Mouse (Mus musculus) fibroblast of lung, adult 2 months (primary cell): ENCODE data around the gene Clstn1.

Experiments
- DNase-seq: peaks from one replicate; pipeline ENCODE4 v3.0.0-alpha.2; 2011; ENCODE audit warnings: low read depth

The Clstn1 gene

DNA sequence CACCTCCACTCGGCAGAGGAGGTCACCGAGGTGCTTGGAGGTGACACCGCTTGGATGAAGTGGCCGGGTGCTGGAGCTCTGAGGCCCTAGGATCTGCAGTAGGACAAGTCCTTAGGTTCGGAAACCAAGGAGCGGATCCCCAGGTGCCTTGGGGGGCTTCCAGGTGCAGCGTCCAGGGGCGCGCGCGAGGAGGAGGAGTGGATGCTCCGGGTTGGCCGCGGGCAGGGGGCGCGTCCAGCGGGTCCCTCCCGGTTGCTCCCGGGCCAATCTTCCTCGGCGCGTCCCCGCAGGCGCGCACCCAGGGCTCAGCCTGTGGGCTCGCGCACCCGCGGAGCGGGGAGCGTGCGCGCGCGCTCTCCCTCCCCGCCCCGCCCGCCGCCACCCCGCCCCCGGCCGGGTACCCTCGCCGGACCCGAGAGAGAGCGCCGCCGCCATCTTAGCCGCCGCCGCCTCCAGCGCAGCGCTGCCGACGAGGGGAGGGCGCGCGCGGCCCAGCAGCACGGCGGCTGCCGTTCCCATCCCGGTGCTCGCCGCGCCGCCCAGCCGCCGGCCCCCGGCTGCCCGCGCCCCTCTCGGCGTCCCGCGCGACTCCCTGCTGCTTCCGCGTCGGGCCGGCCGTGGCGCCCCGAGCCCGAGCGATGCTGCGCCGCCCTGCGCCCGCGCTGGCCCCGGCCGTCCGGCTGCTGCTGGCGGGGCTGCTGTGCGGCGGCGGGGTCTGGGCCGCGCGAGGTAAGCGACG is at the start of gene Clstn1:
Gene Clstn1 (plus strand): TSS at position 425 of the 739 bp plus-strand sequence.
- no peak for DNase-seq

- DNase-seq: no peak
These were observed 46.8 kb upstream of the Clstn1 start for GRCm38 (mm10) chr4:149539441-149539840.

- DNase-seq: no peak
These were observed 44.3 kb upstream of the Clstn1 start for GRCm38 (mm10) chr4:149541935-149542334.

DNA sequence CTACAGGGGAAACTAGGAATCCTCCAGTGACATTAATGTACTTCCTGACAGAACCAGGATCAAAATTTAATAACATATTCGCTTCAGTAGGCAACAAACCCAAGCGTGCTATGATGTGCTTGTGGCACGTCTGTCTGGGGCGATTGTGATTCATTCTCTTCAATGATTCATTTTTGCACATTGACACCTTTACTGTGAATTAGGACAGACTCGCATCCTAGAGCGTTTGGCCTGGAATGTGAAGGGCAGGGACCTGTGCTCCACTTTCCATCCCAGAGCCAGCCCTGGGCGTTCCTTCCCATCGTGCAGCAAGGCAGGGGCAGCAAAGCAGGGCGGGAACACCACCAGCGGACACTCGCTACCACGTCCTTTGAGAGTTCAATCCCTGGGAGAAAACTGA is 43.8 kb upstream of the Clstn1 start:
- DNase-seq: no peak

DNA sequence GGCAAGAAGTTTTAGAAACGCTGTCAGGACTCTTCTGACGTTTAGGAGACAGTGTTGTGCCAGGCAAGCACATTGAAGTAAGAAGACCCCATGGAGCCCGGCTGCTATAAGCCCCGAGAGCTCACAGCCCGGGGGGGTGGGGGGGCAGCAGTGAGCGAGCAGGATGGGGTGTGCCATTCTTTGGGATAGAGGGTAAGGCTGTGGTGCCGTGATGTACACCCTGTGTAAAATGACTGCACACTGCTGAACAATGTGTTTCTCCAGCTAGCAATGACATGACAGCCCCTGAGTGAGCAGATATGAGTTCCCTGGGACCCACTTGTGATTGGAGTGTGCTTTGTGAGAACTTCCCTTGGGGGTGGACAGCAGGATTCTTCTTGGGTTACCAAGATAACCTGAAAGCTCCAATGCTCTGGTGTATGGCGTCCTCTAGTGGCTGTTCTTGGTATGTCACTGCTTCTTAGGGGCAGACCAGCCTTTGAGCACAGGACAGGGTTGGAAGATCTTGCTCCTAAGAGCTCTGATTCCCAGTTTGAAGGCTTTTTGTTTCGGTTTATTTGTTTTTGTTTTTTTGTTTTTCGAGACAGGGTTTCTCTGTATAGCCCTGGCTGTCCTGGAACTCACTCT is 43.2 kb upstream of the Clstn1 start:
- DNase-seq: peak; percentile 63

- no peak for DNase-seq
These were observed 41.4 kb upstream of the Clstn1 start for GRCm38 (mm10) chr4:149544892-149545291.

DNA sequence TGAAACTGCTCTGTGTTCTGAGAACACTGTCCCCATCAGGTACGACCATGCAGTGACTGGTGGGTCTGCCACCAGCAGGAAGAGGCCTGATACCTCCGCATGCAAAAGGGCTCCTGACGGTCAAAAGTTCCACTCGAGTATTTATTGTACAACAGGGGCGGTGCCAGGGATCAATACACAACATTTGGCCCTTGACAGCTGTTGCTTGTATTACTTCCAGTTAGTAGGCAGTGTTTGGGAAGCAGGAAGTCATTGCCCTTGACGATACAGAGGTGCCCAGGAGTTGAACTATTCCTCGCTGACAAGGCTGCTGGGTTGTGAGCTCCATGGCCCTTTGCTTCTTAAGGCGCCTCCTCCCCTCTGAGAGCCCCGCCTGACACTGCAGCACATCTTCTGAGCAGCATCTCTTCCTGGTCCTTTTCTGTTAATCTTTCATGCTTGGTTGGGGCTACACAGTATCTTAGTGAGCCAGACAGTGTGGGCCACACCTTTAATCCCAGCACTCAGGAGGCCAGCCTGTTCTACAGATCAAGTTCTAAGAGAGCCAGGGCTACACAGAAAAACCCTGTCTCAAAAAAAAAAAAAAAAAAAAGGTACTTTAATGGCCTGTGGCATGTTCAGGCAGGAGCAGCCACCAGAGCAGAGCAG is 39.3 kb upstream of the Clstn1 start:
- no peak for DNase-seq

DNA sequence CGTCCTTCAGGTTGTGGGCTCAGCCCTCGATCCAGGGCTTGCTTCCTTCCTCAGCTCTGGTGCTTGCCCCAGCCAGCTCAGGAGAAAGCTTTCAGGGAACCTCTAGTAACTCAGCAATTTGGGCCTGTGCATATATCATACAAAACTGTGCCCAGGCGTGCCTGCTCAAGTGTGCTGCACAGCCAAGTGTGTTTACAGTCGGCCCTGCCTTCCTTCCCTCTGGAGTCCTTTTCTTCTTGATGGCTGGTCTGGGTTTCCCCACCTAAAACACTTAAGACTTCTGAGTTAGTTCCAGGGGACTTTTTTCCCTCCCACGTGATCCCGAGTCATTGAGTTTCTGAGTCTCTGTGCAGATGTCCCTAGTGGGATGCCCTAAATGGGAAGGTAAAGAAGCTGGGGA is 38.7 kb upstream of the Clstn1 start:
- DNase-seq: no peak

DNA sequence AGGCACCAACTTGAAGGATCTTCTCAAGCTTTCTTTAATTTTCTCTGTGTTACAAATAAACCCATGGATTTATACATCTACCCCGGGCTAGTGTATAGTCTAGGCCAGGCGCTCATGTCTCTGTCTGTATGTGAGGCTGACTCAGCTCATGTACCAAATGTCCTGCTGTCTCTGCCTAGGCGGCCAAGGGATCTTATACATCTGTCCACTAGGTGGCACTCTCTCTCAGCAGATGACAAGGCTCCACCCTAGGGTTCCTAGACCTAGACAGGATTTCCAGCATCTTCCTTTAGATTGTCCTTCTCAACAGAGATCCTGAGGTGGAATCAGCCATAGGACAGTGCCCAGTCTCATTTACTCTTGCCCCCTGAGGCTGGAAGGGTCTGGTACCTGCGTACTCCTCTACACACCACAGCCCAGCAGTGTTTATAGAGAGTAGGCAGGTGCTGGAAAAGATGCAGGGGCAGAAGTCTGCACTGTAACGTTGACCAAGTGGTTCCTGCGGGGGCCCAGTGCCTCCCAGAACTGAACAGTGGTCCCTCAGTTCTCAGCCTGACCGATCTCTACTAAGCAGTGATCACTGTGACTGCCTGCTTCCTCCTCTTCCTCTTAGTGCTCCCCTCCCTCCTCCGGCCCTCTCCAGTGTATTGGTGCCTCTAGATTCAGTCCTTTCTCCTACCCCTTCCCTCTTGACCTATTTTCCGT is 36.9 kb upstream of the Clstn1 start:
- peak; percentile 42 for DNase-seq

GRCm38 (mm10) chr4:149550866-149551265 is 35.4 kb upstream of the Clstn1 start:
- DNase-seq: no peak

GRCm38 (mm10) chr4:149551696-149552095 is 34.6 kb upstream of the Clstn1 start:
- DNase-seq: no peak

- no peak for DNase-seq
These were observed 32.4 kb upstream of the Clstn1 start for GRCm38 (mm10) chr4:149553834-149554233.

DNA sequence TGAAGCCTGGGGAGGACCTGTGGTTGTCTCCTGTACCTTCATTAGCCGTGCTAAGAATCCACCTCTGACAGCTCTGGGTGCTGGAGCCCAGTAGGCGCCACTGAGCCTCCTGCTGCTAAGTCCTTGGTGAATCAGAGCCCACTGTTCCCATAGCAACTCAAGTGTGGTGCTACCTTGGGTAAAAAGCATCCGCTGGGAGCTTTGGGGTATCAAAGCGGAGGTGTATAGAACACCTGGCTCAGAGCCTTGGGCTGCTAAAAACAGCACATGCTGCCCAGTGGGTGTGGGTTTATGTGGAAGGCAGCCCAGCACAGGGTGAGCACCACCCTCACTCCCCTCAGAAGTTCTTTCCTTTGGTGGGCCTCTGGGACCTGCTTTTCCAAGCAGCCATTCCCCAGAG is 30.2 kb upstream of the Clstn1 start:
- DNase-seq: no peak

- DNase-seq: no peak
These were observed 28.4 kb upstream of the Clstn1 start for GRCm38 (mm10) chr4:149557905-149558304.

- no peak for DNase-seq
These were observed 27.9 kb upstream of the Clstn1 start for GRCm38 (mm10) chr4:149558389-149558788.

- DNase-seq: no peak
These were observed 24.9 kb upstream of the Clstn1 start for GRCm38 (mm10) chr4:149561392-149561791.

DNA sequence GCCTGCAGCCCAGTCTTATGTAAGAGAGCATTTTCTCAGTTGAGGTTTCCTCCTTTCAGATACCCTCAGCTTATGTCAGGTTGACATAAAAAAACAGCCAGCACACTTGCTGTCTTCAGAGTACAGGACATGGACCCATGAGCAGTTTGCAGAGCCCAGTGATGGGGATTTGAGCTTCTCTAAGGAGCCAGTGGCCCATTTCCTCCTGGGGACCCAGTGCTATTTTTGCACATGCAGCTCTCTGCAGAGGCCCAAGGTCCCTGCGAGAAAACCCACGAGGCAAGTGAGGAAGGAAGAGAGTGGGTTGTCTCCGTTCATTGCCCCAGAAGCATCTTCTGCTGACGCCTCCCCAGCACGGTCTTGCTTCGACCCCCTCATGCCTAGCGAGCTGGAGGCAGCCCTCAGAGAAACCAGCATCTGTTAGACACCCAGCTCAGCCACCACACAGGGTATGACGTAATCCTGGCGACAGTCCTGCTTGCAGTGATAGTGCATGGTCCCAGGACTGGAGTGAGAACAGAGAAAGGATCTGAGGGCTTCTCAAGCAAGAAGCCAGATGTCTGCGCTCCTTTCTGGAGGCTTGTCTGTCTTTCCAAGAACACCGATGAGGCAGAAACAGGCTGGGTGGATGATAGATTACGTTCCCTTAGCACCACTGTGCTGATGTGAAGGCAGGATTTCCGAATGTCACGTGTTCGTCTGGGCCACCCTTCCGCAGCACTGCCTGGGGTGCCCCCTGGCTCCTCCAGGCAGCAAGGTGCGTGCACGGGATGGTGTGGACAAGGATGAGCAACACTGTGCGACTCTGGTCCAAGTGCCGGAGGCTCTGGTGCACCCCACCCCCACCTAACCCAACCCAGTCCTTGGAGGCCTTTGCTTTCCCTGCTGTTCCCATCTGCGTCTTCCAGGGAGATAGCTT is 24.0 kb upstream of the Clstn1 start:
- DNase-seq: no peak

DNA sequence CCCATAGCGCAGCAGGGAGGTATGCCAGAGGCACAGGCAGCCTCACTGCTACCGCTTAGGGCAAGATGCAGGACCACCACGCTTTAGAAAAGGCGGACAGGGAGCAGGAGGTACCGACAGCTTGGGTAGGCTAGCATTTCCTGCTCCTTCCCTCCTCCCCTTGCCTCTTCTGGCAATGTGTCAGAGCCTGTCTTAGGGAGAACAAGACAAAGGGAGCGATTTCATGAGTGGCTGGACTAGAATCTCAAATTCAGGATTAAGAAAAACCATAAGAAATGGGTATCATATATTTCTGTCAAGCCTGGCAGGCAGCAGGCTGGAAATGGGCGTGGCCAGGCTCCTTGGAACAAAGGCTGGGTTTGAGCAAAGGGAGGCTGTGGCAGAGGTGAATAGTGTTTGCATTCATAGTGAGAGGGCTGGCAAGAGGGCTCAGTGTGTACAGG is 23.3 kb upstream of the Clstn1 start:
- no peak for DNase-seq

DNA sequence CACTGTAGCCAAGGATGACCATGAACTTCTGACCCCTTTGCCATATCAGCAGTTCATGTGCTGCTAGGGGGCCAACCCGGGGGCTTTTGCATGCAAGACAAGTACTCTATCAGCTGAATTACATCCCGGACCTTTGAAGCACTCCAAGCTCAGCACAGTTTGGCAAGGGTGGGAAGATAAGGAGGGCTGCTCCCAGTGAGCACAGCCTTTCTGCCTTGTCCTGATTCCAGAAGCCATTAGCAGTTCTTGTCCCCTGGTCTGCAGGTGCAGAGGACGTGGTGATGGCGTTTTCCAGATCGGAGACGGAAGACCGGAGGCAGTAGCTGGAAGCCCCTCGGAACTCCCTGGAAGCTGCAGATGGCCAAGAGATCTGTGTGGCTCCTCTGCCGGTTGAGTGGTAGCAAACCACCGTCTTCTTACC is 22.3 kb upstream of the Clstn1 start:
- DNase-seq: no peak

GRCm38 (mm10) chr4:149564452-149565407 is 21.5 kb upstream of the Clstn1 start:
- no peak for DNase-seq
